Mouse (Mus musculus): Measurements from ENCODE around the gene Rreb1.
A peak's percentile ranks its signal among the peaks of the same experiment; 100 is the strongest.
"Not testable (repeated sequence)": the region's sequence is repeated elsewhere in the genome, so short reads cannot be mapped to it uniquely, and the experiment has no call there.

Rreb1 gene

GRCm38 (mm10) chr13:37827996-37828579, 49.9 kb downstream of the Rreb1 start:
- no peak for DNase-seq

GRCm38 (mm10) chr13:37828928-37829327, 50.7 kb downstream of the Rreb1 start:
- no peak for DNase-seq

- DNase-seq, result no peak
Observed at GRCm38 (mm10) chr13:37830256-37830655, 52.1 kb downstream of the Rreb1 start.

GRCm38 (mm10) chr13:37830874-37831311, 52.7 kb downstream of the Rreb1 start:
- no peak for DNase-seq

- no peak for DNase-seq
Observed at GRCm38 (mm10) chr13:37832481-37832880, 54.3 kb downstream of the Rreb1 start.

GRCm38 (mm10) chr13:37833500-37833899, 55.3 kb downstream of the Rreb1 start:
- DNase-seq, result no peak

GRCm38 (mm10) chr13:37835296-37835695, 57.1 kb downstream of the Rreb1 start:
- no peak for DNase-seq

GRCm38 (mm10) chr13:37835811-37836210, 57.6 kb downstream of the Rreb1 start:
- not testable (repeated sequence) for DNase-seq

GRCm38 (mm10) chr13:37837372-37837771, 59.2 kb downstream of the Rreb1 start:
- DNase-seq, result no peak

GRCm38 (mm10) chr13:37838260-37839183, 60.3 kb downstream of the Rreb1 start:
- DNase-seq, result no peak

GRCm38 (mm10) chr13:37843241-37843640, 65.0 kb downstream of the Rreb1 start:
- no peak for DNase-seq

- no peak for DNase-seq
Observed at GRCm38 (mm10) chr13:37843844-37844243, 65.6 kb downstream of the Rreb1 start.

- DNase-seq, result no peak
Observed at GRCm38 (mm10) chr13:37845156-37845555, 67.0 kb downstream of the Rreb1 start.

GRCm38 (mm10) chr13:37845641-37846040, 67.4 kb downstream of the Rreb1 start:
- DNase-seq, result no peak

GRCm38 (mm10) chr13:37846507-37846906, 68.3 kb downstream of the Rreb1 start:
- no peak for DNase-seq

GRCm38 (mm10) chr13:37846962-37847570, 68.9 kb downstream of the Rreb1 start:
- DNase-seq, result no peak

GRCm38 (mm10) chr13:37847601-37848358, 69.6 kb downstream of the Rreb1 start:
- no peak for DNase-seq

- DNase-seq, result no peak
Observed at GRCm38 (mm10) chr13:37848438-37848837, 70.2 kb downstream of the Rreb1 start.

- no peak for DNase-seq
Observed at GRCm38 (mm10) chr13:37851617-37852016, 73.4 kb downstream of the Rreb1 start.

GRCm38 (mm10) chr13:37852850-37853249, 74.7 kb downstream of the Rreb1 start:
- no peak for DNase-seq

GRCm38 (mm10) chr13:37853441-37853840, 75.2 kb downstream of the Rreb1 start:
- no peak for DNase-seq

GRCm38 (mm10) chr13:37854031-37854431, 75.8 kb downstream of the Rreb1 start:
- DNase-seq, result peak; percentile 9
